Mouse (Mus musculus): Measurements from ENCODE around the gene Scd3. TPM values are rescaled to one million over a fixed set of nuclear protein-coding genes. Genes with fewer than 3 reads are reported as not detected.

Gene Scd3
- polyA plus RNA-seq, 1 experiment from 2014 or later: 1.1 TPM

DNA sequence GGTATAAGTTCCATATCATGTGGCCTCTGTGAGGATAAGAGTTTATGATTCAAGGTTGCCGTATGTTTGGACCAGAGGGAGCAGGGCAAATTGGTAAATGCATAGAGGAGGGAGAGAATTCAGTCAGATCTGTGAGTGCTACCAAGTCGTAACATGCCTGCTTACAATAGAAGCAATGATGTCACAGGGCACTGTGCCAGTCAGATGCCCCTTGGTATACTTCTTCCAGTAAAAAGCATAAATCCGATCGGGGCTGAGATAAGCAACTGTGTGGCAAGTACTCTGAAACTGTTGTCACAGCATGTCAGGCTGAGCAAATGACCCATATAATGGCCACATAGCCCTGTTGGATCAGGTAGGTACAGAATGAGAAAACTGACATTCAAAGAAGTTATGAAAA, 14.0 kb upstream of the Scd3 start:
- no peak overlapping the region for H3K4me3 ChIP-seq (ENCODE audit: low read depth, low read length)
- ATAC-seq (ENCODE audit: low FRiP score) (no peak), DNase-seq (ENCODE audit: low spot score) (no peak)
- 90% methylated on average over 4 of the region's 4 CpGs for WGBS
- no peak overlapping the region for H3K27ac ChIP-seq (ENCODE audit: low read depth, low read length)
- no peaks in the 10 kb centered on the region for H3K27me3 ChIP-seq (ENCODE audit: control insufficient read depth, insufficient read depth, low read length)
- H3K9me3 ChIP-seq (ENCODE audit: control insufficient read depth, low read length): no peaks in the 10 kb centered on the region
- no peaks in the 10 kb centered on the region for H3K4me1 ChIP-seq (replicated peaks; ENCODE audit: control insufficient read depth, insufficient read depth, low read length)
- H3K9ac ChIP-seq (ENCODE audit: low read depth, low read length): no peak overlapping the region
- H3K4me2 ChIP-seq (replicated peaks; ENCODE audit: low read depth, low read length): no peak overlapping the region
- H3K36me3 ChIP-seq (ENCODE audit: control insufficient read depth, insufficient read depth, low read length): no peaks in the 10 kb centered on the region

DNA sequence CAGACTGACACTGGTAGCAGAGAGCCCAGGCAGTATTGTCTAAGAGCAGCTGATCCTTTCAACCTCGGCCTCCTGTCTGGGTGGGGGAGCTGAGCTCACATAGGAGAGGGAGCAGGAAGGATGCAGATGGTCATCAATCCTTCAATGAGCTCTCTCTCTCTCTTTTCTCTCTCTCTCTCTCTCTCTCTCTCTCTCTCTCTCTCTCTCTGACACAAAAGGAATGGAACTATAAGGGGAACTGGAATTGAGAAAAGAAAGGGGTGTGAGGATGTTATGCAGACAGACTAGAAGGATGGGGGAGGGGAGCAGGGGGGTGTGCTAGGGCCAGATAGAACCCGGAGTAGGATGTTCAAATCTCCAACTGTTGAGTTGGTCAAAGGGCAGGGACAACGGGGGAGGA, 10.7 kb upstream of the Scd3 start, which contains the start of gene Pkd2l1:
Gene Pkd2l1 (minus strand): TSS at position 101 of the 400 bp plus-strand sequence.
- Histone ChIP-seq H3K4me3 (ENCODE audit: low read depth, low read length) (no peak within 1 kb of the TSS), H3K27me3 (ENCODE audit: control insufficient read depth, insufficient read depth, low read length) (no peaks in the 10 kb centered on the region), H3K27ac (ENCODE audit: low read depth, low read length) (no peak within 1 kb of the TSS), H3K4me1 (replicated peaks; ENCODE audit: control insufficient read depth, insufficient read depth, low read length) (no peaks in the 10 kb centered on the region), H3K9me3 (ENCODE audit: control insufficient read depth, low read length) (no peaks in the 10 kb centered on the region), H3K4me2 (replicated peaks; ENCODE audit: low read depth, low read length) (no peak within 1 kb of the TSS), H3K9ac (ENCODE audit: low read depth, low read length) (no peak within 1 kb of the TSS), H3K36me3 (ENCODE audit: control insufficient read depth, insufficient read depth, low read length) (no peaks in the 10 kb centered on the region)
- ATAC-seq (ENCODE audit: low FRiP score): no peak
- WGBS: 41% methylated on average over 3 of the region's 3 CpGs
- no peak for DNase-seq (ENCODE audit: low spot score)

- Histone ChIP-seq H3K9ac (ENCODE audit: low read depth, low read length) (no peak overlapping the region), H3K9me3 (ENCODE audit: control insufficient read depth, low read length) (no peaks in the 10 kb centered on the region), H3K27me3 (ENCODE audit: control insufficient read depth, insufficient read depth, low read length) (no peaks in the 10 kb centered on the region), H3K4me3 (ENCODE audit: low read depth, low read length) (no peak overlapping the region), H3K4me1 (replicated peaks; ENCODE audit: control insufficient read depth, insufficient read depth, low read length) (no peaks in the 10 kb centered on the region), H3K4me2 (replicated peaks; ENCODE audit: low read depth, low read length) (no peak overlapping the region), H3K36me3 (ENCODE audit: control insufficient read depth, insufficient read depth, low read length) (no peaks in the 10 kb centered on the region), H3K27ac (ENCODE audit: low read depth, low read length) (no peak overlapping the region)
- no peak for ATAC-seq (ENCODE audit: low FRiP score)
- no peak for DNase-seq (ENCODE audit: low spot score)
- WGBS: 85% methylated on average over 7 of the region's 7 CpGs
Measured at GRCm38 (mm10) chr19:44193906-44194305, 9.2 kb upstream of the Scd3 start.

DNA sequence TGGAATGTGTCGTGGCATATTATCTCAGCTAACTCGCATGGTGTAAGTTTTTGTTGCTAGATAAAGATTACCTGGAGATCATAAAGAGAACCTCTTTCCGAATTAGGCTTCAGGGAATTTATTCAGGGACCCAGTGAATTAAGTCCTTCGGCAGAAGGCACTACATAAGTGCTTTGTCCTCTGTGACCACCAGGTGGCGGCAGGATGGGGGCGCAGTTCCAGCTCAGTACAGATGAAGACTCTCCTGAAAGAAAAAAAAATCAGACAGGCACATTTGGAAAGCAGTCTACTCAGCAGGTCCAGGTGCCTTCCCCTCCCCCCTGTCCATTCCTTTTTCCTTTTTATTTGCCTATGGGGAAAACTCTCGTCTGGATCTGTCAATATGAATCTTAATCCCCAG, 7.9 kb upstream of the Scd3 start:
- H3K4me3 ChIP-seq (ENCODE audit: low read depth, low read length): no peak overlapping the region
- no peak overlapping the region for H3K9ac ChIP-seq (ENCODE audit: low read depth, low read length)
- no peak overlapping the region for H3K4me2 ChIP-seq (replicated peaks; ENCODE audit: low read depth, low read length)
- 10% methylated on average over 7 of the region's 7 CpGs for WGBS
- no peaks in the 10 kb centered on the region for H3K4me1 ChIP-seq (replicated peaks; ENCODE audit: control insufficient read depth, insufficient read depth, low read length)
- DNase-seq (ENCODE audit: low spot score): peak; percentile 80
- no peaks in the 10 kb centered on the region for H3K27me3 ChIP-seq (ENCODE audit: control insufficient read depth, insufficient read depth, low read length)
- H3K27ac ChIP-seq (ENCODE audit: low read depth, low read length): no peak overlapping the region
- H3K36me3 ChIP-seq (ENCODE audit: control insufficient read depth, insufficient read depth, low read length): no peaks in the 10 kb centered on the region
- no peak for ATAC-seq (ENCODE audit: low FRiP score)
- no peaks in the 10 kb centered on the region for H3K9me3 ChIP-seq (ENCODE audit: control insufficient read depth, low read length)

- Histone ChIP-seq H3K36me3 (ENCODE audit: control insufficient read depth, insufficient read depth, low read length) (no peaks in the 10 kb centered on the region), H3K27ac (ENCODE audit: low read depth, low read length) (no peak overlapping the region), H3K4me2 (replicated peaks; ENCODE audit: low read depth, low read length) (no peak overlapping the region), H3K4me1 (replicated peaks; ENCODE audit: control insufficient read depth, insufficient read depth, low read length) (no peaks in the 10 kb centered on the region), H3K4me3 (ENCODE audit: low read depth, low read length) (no peak overlapping the region), H3K9me3 (ENCODE audit: control insufficient read depth, low read length) (no peaks in the 10 kb centered on the region), H3K9ac (ENCODE audit: low read depth, low read length) (no peak overlapping the region), H3K27me3 (ENCODE audit: control insufficient read depth, insufficient read depth, low read length) (no peaks in the 10 kb centered on the region)
- no peak for ATAC-seq (ENCODE audit: low FRiP score)
- no peak for DNase-seq (ENCODE audit: low spot score)
- 91% methylated on average over 10 of the region's 10 CpGs for WGBS
Measured at GRCm38 (mm10) chr19:44197053-44197852, 5.8 kb upstream of the Scd3 start.

DNA sequence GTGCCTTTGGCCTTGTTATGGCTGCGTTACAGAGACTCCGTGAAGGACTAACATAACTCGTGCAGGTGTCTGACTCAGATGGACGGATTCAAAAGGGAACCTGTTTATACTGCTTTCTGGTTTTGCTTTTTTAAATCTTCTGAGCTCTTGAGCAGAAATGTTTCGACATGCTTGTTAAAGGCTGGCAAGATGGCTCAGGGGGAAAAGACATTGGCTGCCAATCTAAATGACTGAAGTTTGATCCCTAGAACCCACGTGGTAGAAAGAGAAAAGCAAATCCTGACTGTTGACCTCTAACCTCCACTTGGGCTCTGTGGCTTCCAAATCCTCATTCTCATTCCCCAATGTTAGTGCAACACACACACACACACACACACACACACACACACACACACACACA, 4.6 kb upstream of the Scd3 start:
- no peak for ATAC-seq (ENCODE audit: low FRiP score)
- WGBS: 90% methylated on average over 6 of the region's 6 CpGs
- H3K9ac ChIP-seq (ENCODE audit: low read depth, low read length): no peak overlapping the region

DNA sequence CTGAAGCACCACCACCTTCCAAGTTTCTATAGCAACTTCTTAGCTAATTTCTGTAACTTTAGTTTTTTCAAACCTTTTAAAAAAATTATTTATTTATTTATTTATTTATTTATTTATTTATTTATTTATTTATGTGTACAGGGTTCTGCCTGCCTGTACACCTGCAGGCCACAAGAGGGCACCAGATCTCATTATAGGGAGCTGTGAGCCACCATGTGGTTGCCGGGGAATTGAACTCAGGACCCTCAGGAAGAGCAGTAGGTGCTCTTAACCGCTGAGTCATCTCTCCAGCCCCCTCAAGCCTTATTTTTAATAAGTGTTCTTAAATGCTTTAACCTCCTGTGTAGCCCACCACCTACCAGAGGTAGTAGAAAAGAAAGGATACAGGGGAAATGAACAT, 4.1 kb upstream of the Scd3 start:
- Histone ChIP-seq H3K36me3 (ENCODE audit: control insufficient read depth, insufficient read depth, low read length) (no peaks in the 10 kb centered on the region), H3K9ac (ENCODE audit: low read depth, low read length) (no peak overlapping the region), H3K4me2 (replicated peaks; ENCODE audit: low read depth, low read length) (no peak overlapping the region), H3K4me3 (ENCODE audit: low read depth, low read length) (no peak overlapping the region), H3K27me3 (ENCODE audit: control insufficient read depth, insufficient read depth, low read length) (no peaks in the 10 kb centered on the region), H3K4me1 (replicated peaks; ENCODE audit: control insufficient read depth, insufficient read depth, low read length) (no peaks in the 10 kb centered on the region), H3K27ac (ENCODE audit: low read depth, low read length) (no peak overlapping the region), H3K9me3 (ENCODE audit: control insufficient read depth, low read length) (no peaks in the 10 kb centered on the region)
- ATAC-seq (ENCODE audit: low FRiP score) (no peak), DNase-seq (ENCODE audit: low spot score) (peak; percentile 43)
- WGBS: 83% methylated on average over 2 of the region's 2 CpGs

More for the DNA sequence above, 4.6 kb upstream of the Scd3 start:
- H3K9me3 ChIP-seq (ENCODE audit: control insufficient read depth, low read length): no peaks in the 10 kb centered on the region
- no peak overlapping the region for H3K4me3 ChIP-seq (ENCODE audit: low read depth, low read length)
- no peaks in the 10 kb centered on the region for H3K36me3 ChIP-seq (ENCODE audit: control insufficient read depth, insufficient read depth, low read length)
- H3K27me3 ChIP-seq (ENCODE audit: control insufficient read depth, insufficient read depth, low read length): no peaks in the 10 kb centered on the region
- H3K27ac ChIP-seq (ENCODE audit: low read depth, low read length): no peak overlapping the region
- DNase-seq (ENCODE audit: low spot score): no peak
- H3K4me1 ChIP-seq (replicated peaks; ENCODE audit: control insufficient read depth, insufficient read depth, low read length): no peaks in the 10 kb centered on the region
- H3K4me2 ChIP-seq (replicated peaks; ENCODE audit: low read depth, low read length): no peak overlapping the region

DNA sequence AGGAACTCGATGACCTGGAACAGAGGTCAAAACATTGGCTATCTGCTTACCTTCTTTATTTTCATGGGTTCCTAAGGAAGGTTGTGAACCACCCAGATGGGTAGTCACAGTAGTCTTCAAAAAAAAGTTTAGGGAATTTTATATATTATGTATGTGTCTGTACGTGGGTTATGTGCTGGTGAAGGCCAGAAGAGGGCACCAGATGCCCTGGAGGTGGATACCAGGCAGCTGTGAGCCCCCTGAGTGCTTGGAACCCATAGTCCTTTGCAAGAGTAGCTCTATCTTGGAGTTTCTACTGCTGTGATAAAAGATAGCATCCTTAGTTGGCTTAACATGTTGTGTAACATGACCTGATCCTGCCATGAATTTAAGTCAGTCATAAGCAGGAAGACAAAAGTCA, 4.0 kb downstream of the Scd3 start:
- 70% methylated on average over 2 of the region's 2 CpGs for WGBS

DNA sequence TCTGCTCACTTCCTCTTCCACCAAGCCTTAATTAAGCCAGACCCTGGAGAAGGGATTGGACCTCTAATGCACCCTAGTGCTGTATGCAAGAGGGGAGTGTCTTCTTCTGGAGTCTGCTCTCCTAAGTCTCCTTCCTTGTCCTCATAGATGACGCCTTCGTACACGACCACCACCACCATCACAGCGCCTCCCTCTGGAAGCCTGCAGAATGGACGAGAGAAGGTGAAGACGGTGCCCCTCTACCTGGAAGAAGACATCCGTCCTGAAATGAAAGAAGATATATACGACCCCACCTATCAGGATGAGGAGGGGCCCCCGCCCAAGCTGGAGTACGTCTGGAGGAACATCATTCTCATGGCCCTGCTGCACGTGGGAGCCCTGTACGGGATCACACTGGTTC, 12.2 kb downstream of the Scd3 start:
- Histone ChIP-seq H3K36me3 (ENCODE audit: control insufficient read depth, insufficient read depth, low read length) (no peaks in the 10 kb centered on the region), H3K9ac (ENCODE audit: low read depth, low read length) (no peak overlapping the region), H3K27ac (ENCODE audit: low read depth, low read length) (no peak overlapping the region), H3K4me2 (replicated peaks; ENCODE audit: low read depth, low read length) (no peak overlapping the region), H3K9me3 (ENCODE audit: control insufficient read depth, low read length) (no peaks in the 10 kb centered on the region), H3K4me1 (replicated peaks; ENCODE audit: control insufficient read depth, insufficient read depth, low read length) (no peaks in the 10 kb centered on the region), H3K27me3 (ENCODE audit: control insufficient read depth, insufficient read depth, low read length) (no peaks in the 10 kb centered on the region), H3K4me3 (ENCODE audit: low read depth, low read length) (no peak overlapping the region)
- 75% methylated on average over 12 of the region's 12 CpGs for WGBS
- ATAC-seq (ENCODE audit: low FRiP score): no peak
- DNase-seq (ENCODE audit: low spot score): no peak

More for the DNA sequence above, 4.0 kb downstream of the Scd3 start:
- ATAC-seq (ENCODE audit: low FRiP score): no peak
- H3K9me3 ChIP-seq (ENCODE audit: control insufficient read depth, low read length): no peaks in the 10 kb centered on the region
- no peak overlapping the region for H3K4me2 ChIP-seq (replicated peaks; ENCODE audit: low read depth, low read length)
- H3K27me3 ChIP-seq (ENCODE audit: control insufficient read depth, insufficient read depth, low read length): no peaks in the 10 kb centered on the region
- DNase-seq (ENCODE audit: low spot score): no peak
- no peaks in the 10 kb centered on the region for H3K36me3 ChIP-seq (ENCODE audit: control insufficient read depth, insufficient read depth, low read length)
- no peak overlapping the region for H3K27ac ChIP-seq (ENCODE audit: low read depth, low read length)
- H3K4me1 ChIP-seq (replicated peaks; ENCODE audit: control insufficient read depth, insufficient read depth, low read length): no peaks in the 10 kb centered on the region
- no peak overlapping the region for H3K9ac ChIP-seq (ENCODE audit: low read depth, low read length)
- no peak overlapping the region for H3K4me3 ChIP-seq (ENCODE audit: low read depth, low read length)

Measured in hindbrain, embryonic 11.5 days (tissue).